Mouse (Mus musculus) embryonic fibroblast, embryonic 13.5 days (primary cell): ENCODE results near the gene Rnpep.

Experiments
- CTCF ChIP-seq: IDR thresholded peaks from 2 replicates; pipeline ENCODE4 v1.5.1; 2011; ENCODE audit warnings: mild to moderate bottlenecking, control low read depth, low read length, moderate library complexity, borderline replicate concordance; ENCODE audit not compliant: insufficient read depth
- POLR2A ChIP-seq: IDR thresholded peaks from 2 replicates; pipeline ENCODE4 v1.6.1; 2011; ENCODE audit warnings: low read depth, mild to moderate bottlenecking, control low read depth, low read length, moderate library complexity

DNA sequence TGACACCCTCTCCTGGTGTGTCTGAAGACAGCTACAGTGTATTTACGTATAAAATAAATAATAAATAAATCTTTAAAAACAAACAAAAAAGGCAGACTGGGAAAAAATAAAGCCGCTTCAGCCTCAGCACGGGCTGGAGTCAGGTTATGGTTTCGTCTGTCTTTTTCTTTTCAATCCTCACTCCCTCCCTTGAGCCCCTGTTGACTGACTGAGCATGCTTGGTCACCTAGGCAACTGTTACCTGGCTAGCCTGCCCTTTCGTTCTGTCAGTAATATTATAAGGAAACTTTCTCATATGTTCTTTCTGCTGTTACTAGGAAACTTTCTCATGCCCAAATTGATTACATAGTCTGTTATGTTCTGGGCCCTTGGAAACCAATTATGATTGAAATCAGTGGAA is 7.0 kb upstream of the Rnpep start:
- TF ChIP-seq CTCF (no peak), POLR2A (no peak)
